Mouse (Mus musculus): ENCODE measurements at regions not wholly inside any gene's neighbourhood (a gene's known extent, or its start where the extent isn't known, plus 50 kb on each side); places are given as distances from the start of the nearest gene placed in this dataset.

DNA sequence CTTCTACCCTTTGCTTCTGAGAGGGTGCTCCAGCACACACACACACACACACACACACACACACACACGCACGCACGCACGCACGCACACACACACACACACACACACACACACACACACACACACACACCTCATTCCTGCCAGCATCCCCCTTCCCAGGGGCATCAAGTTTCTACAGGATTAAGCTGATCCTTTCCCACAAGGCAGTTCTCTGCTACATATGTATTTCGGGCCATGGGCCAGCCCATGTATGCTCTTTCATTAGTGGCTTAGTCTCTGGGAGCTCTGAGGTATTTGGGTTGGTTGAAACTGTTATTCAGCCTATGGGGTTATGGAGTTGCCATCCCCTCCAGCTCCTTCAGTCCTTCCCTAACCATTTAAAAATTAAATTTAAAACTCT lies 366.1 kb downstream of the Rergl start:
- whole genome bisulfite sequencing = 76% methylated on average over 3 of the region's 6 CpGs
- ATAC-seq (ENCODE audit: insufficient read depth, low FRiP score) = no peak

DNA sequence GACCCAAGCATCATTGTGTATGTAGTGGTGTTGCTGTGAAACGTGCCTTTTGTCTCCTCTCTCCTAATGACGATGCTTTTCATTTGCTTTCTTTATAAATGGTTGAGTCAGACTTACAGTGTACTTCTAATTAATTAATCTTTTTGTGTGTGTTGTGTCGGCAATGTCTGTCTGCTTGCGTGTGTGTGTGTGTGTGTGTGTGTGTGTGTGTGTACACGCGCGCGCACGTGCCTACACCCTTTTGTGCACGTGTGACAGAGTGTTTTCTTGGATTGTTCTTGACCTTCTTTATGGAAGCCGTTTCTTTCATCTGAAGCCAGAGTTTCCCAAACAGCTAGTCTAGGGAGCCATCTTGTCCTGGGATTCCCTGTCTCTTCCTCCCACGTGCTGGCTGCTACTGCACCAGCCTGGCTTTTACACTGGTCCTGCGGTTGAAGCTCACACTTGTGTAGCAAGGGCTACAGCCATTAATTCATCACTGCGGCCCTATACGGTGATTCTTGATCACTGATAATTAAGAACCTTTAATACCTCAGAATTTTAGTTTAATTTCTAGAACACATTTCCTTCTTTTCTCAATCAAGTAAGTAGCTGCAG lies 369.6 kb downstream of the Rergl start:
- H3K4me3 ChIP-seq (replicated peaks; ENCODE audit: low read length) = no peak overlapping the region
- ATAC-seq (ENCODE audit: insufficient read depth, low FRiP score) = no peak
- H3K36me3 ChIP-seq (ENCODE audit: control insufficient read depth, insufficient read depth, low read length) = no peaks in the 10 kb centered on the region
- H3K4me2 ChIP-seq (ENCODE audit: low read depth, low read length) = no peak overlapping the region
- H3K27me3 ChIP-seq (ENCODE audit: control insufficient read depth, insufficient read depth, low read length) = no peaks in the 10 kb centered on the region
- no peak overlapping the region for H3K27ac ChIP-seq (ENCODE audit: low read length)
- H3K9ac ChIP-seq (ENCODE audit: low read length) = no peak overlapping the region
- H3K9me3 ChIP-seq (replicated peaks; ENCODE audit: control insufficient read depth, low read length) = no peaks in the 10 kb centered on the region
- H3K4me1 ChIP-seq (ENCODE audit: control insufficient read depth, insufficient read depth, low read length) = no peaks in the 10 kb centered on the region
- 84% methylated on average over 15 of the region's 15 CpGs for WGBS

More for the DNA sequence above, 366.1 kb downstream of the Rergl start:
- no peak overlapping the region for H3K4me2 ChIP-seq (ENCODE audit: low read depth, low read length)
- no peaks in the 10 kb centered on the region for H3K27me3 ChIP-seq (ENCODE audit: control insufficient read depth, insufficient read depth, low read length)
- no peak overlapping the region for H3K27ac ChIP-seq (ENCODE audit: low read length)
- H3K36me3 ChIP-seq (ENCODE audit: control insufficient read depth, insufficient read depth, low read length) = no peaks in the 10 kb centered on the region
- no peaks in the 10 kb centered on the region for H3K9me3 ChIP-seq (replicated peaks; ENCODE audit: control insufficient read depth, low read length)
- no peak overlapping the region for H3K4me3 ChIP-seq (replicated peaks; ENCODE audit: low read length)
- H3K4me1 ChIP-seq (ENCODE audit: control insufficient read depth, insufficient read depth, low read length) = no peaks in the 10 kb centered on the region
- H3K9ac ChIP-seq (ENCODE audit: low read length) = no peak overlapping the region

DNA sequence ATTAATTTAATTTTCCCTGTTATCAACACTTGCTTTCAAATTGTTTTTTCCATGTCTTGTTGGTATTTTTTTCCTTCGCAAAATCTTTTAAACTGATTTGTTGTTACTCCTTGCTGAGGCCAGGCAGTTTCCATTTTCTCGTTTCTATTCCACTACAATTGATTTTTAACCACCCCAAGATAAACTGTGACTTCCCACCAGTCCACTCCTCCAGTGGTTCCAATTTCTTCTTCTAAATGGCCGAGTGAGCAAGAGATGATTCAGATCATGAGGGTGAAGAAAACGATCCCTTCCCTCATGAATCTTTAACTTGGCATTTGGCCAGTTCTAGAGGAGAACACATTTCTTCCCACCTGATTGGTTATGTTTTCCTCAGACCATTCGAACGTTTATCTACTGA lies 393.5 kb downstream of the Rergl start:
- H3K36me3 ChIP-seq (ENCODE audit: control insufficient read depth, insufficient read depth, low read length) = no peaks in the 10 kb centered on the region
- H3K4me2 ChIP-seq (ENCODE audit: low read depth, low read length) = no peak overlapping the region
- no peak overlapping the region for H3K27ac ChIP-seq (ENCODE audit: low read length)
- no peaks in the 10 kb centered on the region for H3K27me3 ChIP-seq (ENCODE audit: control insufficient read depth, insufficient read depth, low read length)
- 60% methylated on average over 6 of the region's 6 CpGs for WGBS
- no peak for ATAC-seq (ENCODE audit: insufficient read depth, low FRiP score)
- no peak overlapping the region for H3K4me3 ChIP-seq (replicated peaks; ENCODE audit: low read length)
- H3K9me3 ChIP-seq (replicated peaks; ENCODE audit: control insufficient read depth, low read length) = no peaks in the 10 kb centered on the region
- H3K9ac ChIP-seq (ENCODE audit: low read length) = no peak overlapping the region
- no peaks in the 10 kb centered on the region for H3K4me1 ChIP-seq (ENCODE audit: control insufficient read depth, insufficient read depth, low read length)

DNA sequence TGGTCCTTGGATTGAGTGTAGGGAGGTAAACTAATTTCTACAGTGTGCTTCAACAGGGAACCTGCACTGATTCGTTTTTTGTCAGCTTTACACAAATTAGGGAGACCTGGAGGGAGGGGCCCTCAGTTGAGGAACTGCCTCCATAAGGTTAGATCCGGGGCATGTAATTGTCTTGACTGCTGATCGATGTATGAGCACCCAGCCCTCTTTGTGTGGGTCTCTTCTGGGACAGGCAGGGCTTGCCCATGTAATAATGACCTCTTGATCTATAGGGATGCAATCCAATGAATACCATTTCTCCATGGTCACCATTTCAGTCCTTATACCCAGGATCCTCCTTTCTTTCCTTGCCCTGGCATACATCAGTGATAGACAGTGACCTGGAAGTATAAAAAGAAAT lies 398.4 kb downstream of the Rergl start:
- Histone ChIP-seq H3K4me2 (ENCODE audit: low read depth, low read length) (no peak overlapping the region), H3K9me3 (replicated peaks; ENCODE audit: control insufficient read depth, low read length) (no peaks in the 10 kb centered on the region), H3K36me3 (ENCODE audit: control insufficient read depth, insufficient read depth, low read length) (no peaks in the 10 kb centered on the region), H3K4me1 (ENCODE audit: control insufficient read depth, insufficient read depth, low read length) (no peaks in the 10 kb centered on the region), H3K4me3 (replicated peaks; ENCODE audit: low read length) (no peak overlapping the region), H3K27me3 (ENCODE audit: control insufficient read depth, insufficient read depth, low read length) (no peaks in the 10 kb centered on the region), H3K27ac (ENCODE audit: low read length) (no peak overlapping the region), H3K9ac (ENCODE audit: low read length) (no peak overlapping the region)
- no peak for ATAC-seq (ENCODE audit: insufficient read depth, low FRiP score)
- 65% methylated on average over 3 of the region's 3 CpGs for WGBS

DNA sequence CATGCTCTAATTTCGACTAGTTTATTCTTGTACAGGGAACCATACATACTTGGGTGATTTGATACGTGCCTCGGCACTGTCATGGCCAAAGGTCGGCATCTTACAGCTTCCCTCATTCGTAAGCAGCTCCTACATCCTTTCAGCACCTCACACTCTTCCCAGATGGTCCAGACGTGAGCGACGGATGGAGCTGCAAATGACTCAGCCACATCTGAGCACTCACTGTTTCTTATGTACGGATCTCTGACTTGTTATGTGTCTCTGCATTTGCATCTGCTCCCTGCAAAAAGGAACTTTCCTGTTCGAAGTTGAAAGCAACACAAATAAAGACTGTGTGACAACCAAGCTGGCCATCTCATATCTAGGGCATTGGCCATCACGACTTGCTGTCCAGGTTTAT lies 402.5 kb downstream of the Rergl start:
- no peak for ATAC-seq (ENCODE audit: insufficient read depth, low FRiP score)
- Histone ChIP-seq H3K27ac (ENCODE audit: low read length) (no peak overlapping the region), H3K9ac (ENCODE audit: low read length) (no peak overlapping the region), H3K4me1 (ENCODE audit: control insufficient read depth, insufficient read depth, low read length) (no peaks in the 10 kb centered on the region), H3K9me3 (replicated peaks; ENCODE audit: control insufficient read depth, low read length) (no peaks in the 10 kb centered on the region), H3K36me3 (ENCODE audit: control insufficient read depth, insufficient read depth, low read length) (no peaks in the 10 kb centered on the region), H3K27me3 (ENCODE audit: control insufficient read depth, insufficient read depth, low read length) (no peaks in the 10 kb centered on the region), H3K4me2 (ENCODE audit: low read depth, low read length) (no peak overlapping the region), H3K4me3 (replicated peaks; ENCODE audit: low read length) (no peak overlapping the region)
- 80% methylated on average over 11 of the region's 11 CpGs for WGBS

DNA sequence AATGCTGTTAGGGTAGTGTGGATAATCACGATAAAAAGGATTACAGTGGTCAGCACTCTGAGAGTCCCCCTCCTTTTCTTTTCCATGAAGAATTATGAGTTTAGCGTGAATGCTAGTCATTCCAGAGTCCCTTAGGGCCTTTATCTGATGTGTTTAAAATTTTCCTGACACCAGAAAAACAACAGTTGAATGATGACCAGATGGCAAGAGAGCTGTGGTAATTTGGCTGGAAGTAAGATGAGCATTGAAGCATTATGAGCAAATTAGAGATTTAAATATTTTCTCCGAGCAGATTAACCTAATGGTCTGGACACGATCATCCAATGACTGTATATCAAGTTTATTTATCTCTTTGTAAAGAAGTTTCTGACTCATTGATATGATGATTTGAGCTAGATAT lies 417.1 kb upstream of the Igbp1b start:
- Histone ChIP-seq H3K4me3 (replicated peaks; ENCODE audit: low read length) (no peak overlapping the region), H3K4me2 (ENCODE audit: low read depth, low read length) (no peak overlapping the region), H3K9ac (ENCODE audit: low read length) (no peak overlapping the region), H3K27me3 (ENCODE audit: control insufficient read depth, insufficient read depth, low read length) (no peaks in the 10 kb centered on the region), H3K27ac (ENCODE audit: low read length) (no peak overlapping the region), H3K4me1 (ENCODE audit: control insufficient read depth, insufficient read depth, low read length) (no peaks in the 10 kb centered on the region), H3K36me3 (ENCODE audit: control insufficient read depth, insufficient read depth, low read length) (no peaks in the 10 kb centered on the region), H3K9me3 (replicated peaks; ENCODE audit: control insufficient read depth, low read length) (no peaks in the 10 kb centered on the region)
- ATAC-seq (ENCODE audit: insufficient read depth, low FRiP score) = no peak
- 49% methylated on average over 4 of the region's 4 CpGs for WGBS

DNA sequence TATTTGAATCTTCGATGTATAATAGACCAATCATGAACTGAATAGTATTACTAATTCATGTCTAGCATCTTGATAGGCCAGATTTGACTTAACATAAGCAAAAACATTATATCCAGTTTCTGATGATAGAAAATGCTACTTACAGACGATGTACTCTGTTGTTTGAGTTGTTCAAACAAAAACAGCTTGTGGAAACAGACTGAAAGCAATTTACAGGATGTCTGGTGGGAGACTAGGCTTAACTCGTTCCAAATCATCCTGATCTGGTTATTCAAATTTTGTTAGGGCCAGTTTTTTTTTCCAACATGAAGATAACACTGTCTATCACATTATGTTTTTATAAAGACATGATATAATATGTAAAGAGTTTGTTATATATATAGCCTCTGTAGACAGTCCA lies 369.4 kb upstream of the Igbp1b start:
- WGBS = 70% methylated on average over 3 of the region's 3 CpGs
- ATAC-seq (ENCODE audit: insufficient read depth, low FRiP score) = no peak
- no peaks in the 10 kb centered on the region for H3K27me3 ChIP-seq (ENCODE audit: control insufficient read depth, insufficient read depth, low read length)
- no peak overlapping the region for H3K27ac ChIP-seq (ENCODE audit: low read length)
- no peak overlapping the region for H3K4me2 ChIP-seq (ENCODE audit: low read depth, low read length)
- H3K4me3 ChIP-seq (replicated peaks; ENCODE audit: low read length) = no peak overlapping the region
- no peaks in the 10 kb centered on the region for H3K9me3 ChIP-seq (replicated peaks; ENCODE audit: control insufficient read depth, low read length)
- H3K4me1 ChIP-seq (ENCODE audit: control insufficient read depth, insufficient read depth, low read length) = no peaks in the 10 kb centered on the region
- H3K9ac ChIP-seq (ENCODE audit: low read length) = no peak overlapping the region
- H3K36me3 ChIP-seq (ENCODE audit: control insufficient read depth, insufficient read depth, low read length) = no peaks in the 10 kb centered on the region

DNA sequence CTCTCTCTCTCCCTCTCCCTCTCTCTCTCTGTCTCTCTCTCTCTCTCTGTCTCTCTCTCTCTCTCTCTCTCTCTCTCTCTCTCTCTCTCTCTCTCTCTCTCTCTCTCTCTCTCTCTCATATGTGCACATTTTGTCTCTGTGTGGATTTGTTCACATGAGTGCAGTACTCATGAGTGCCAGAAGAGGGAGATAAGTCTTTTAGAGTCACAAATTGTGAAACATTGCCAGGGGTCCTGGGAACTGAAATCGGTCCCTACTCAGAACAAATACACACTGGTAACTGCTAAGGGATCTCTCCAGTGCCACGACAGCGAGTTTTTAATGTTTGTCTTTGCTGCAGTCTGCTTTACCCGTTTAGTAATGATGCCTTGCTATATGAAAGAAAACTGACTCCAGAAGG lies 356.2 kb upstream of the Igbp1b start:
- no peak overlapping the region for H3K9ac ChIP-seq (ENCODE audit: low read length)
- H3K9me3 ChIP-seq (replicated peaks; ENCODE audit: control insufficient read depth, low read length) = no peaks in the 10 kb centered on the region
- no peaks in the 10 kb centered on the region for H3K27me3 ChIP-seq (ENCODE audit: control insufficient read depth, insufficient read depth, low read length)
- no peak overlapping the region for H3K4me3 ChIP-seq (replicated peaks; ENCODE audit: low read length)
- no peak for ATAC-seq (ENCODE audit: insufficient read depth, low FRiP score)
- no peak overlapping the region for H3K27ac ChIP-seq (ENCODE audit: low read length)
- no peaks in the 10 kb centered on the region for H3K36me3 ChIP-seq (ENCODE audit: control insufficient read depth, insufficient read depth, low read length)
- no peaks in the 10 kb centered on the region for H3K4me1 ChIP-seq (ENCODE audit: control insufficient read depth, insufficient read depth, low read length)
- 78% methylated on average over 4 of the region's 4 CpGs for WGBS
- H3K4me2 ChIP-seq (ENCODE audit: low read depth, low read length) = no peak overlapping the region

DNA sequence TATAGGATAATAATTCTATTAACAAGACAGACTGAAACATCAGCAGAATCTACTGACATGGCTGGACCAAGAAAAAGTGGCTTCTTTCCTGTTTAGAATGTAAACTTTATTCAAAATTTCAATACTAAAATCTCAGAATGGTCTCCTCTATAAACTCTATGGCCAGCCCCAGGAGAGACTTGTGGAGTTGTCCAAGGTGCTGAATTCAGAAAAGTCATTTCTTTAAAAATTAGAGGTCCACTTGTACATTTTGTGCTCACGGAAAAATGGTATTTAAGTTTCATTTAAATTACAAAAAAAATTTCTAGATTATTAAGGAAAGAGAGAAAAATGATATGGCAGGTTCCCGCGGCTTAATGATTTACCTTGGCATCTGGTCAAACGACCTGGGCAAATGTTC lies 352.2 kb upstream of the Igbp1b start:
- Histone ChIP-seq H3K9me3 (replicated peaks; ENCODE audit: control insufficient read depth, low read length) (no peaks in the 10 kb centered on the region), H3K9ac (ENCODE audit: low read length) (no peak overlapping the region), H3K27ac (ENCODE audit: low read length) (no peak overlapping the region), H3K4me2 (ENCODE audit: low read depth, low read length) (no peak overlapping the region), H3K4me1 (ENCODE audit: control insufficient read depth, insufficient read depth, low read length) (no peaks in the 10 kb centered on the region), H3K4me3 (replicated peaks; ENCODE audit: low read length) (no peak overlapping the region), H3K27me3 (ENCODE audit: control insufficient read depth, insufficient read depth, low read length) (no peaks in the 10 kb centered on the region), H3K36me3 (ENCODE audit: control insufficient read depth, insufficient read depth, low read length) (no peaks in the 10 kb centered on the region)
- 74% methylated on average over 4 of the region's 4 CpGs for WGBS
- ATAC-seq (ENCODE audit: insufficient read depth, low FRiP score) = no peak
